Mouse (Mus musculus): Measurements from ENCODE around the gene Isoc2b. TPM values are rescaled to one million over a fixed set of nuclear protein-coding genes. Genes with fewer than 3 reads are reported as not detected.
"Not testable (repeated sequence)": the region's sequence is repeated elsewhere in the genome, so short reads cannot be mapped to it uniquely, and the experiment has no call there.

Gene Isoc2b
- polyA plus RNA-seq, 2 experiments from 2014 or later = 34.4 to 50.2 TPM

GRCm38 (mm10) chr7:4835631-4836327 lies 34.3 kb downstream of the Isoc2b start:
- no peak for ATAC-seq

GRCm38 (mm10) chr7:4830476-4830875 lies 39.6 kb downstream of the Isoc2b start:
- no peak for ATAC-seq

GRCm38 (mm10) chr7:4825365-4825764 lies 44.7 kb downstream of the Isoc2b start:
- no peak for ATAC-seq

GRCm38 (mm10) chr7:4822162-4822907 lies 47.7 kb downstream of the Isoc2b start:
- ATAC-seq = no peak

- no peak for ATAC-seq
Measured at GRCm38 (mm10) chr7:4821690-4822089, 48.4 kb downstream of the Isoc2b start.

GRCm38 (mm10) chr7:4820925-4821324 lies 49.1 kb downstream of the Isoc2b start:
- not testable (repeated sequence) for ATAC-seq

- no peak for ATAC-seq
Measured at GRCm38 (mm10) chr7:4816559-4816958, 53.5 kb downstream of the Isoc2b start.

GRCm38 (mm10) chr7:4813105-4813791 lies 56.8 kb downstream of the Isoc2b start:
- ATAC-seq = no peak

- ATAC-seq = peak; percentile 94
Measured at GRCm38 (mm10) chr7:4812303-4813104, 57.6 kb downstream of the Isoc2b start, which contains the start of gene Ube2s. Gene Ube2s, minus strand, starts transcription at chr7:4812590.

- ATAC-seq = no peak
Measured at GRCm38 (mm10) chr7:4811842-4812302, 58.2 kb downstream of the Isoc2b start.

GRCm38 (mm10) chr7:4811131-4811530 lies 58.9 kb downstream of the Isoc2b start:
- not testable (repeated sequence) for ATAC-seq

GRCm38 (mm10) chr7:4806716-4807115 lies 63.3 kb downstream of the Isoc2b start:
- peak; percentile 50 for ATAC-seq

GRCm38 (mm10) chr7:4802247-4802646 lies 67.8 kb downstream of the Isoc2b start:
- ATAC-seq = no peak

- ATAC-seq = peak; percentile 17
Measured at GRCm38 (mm10) chr7:4795767-4796433, 74.2 kb downstream of the Isoc2b start.

Other genes with a start within 250 kb of the Isoc2b start
- gene Tmem86b, start 238.8 kb downstream of the Isoc2b start, polyA plus RNA-seq (2017; shearing (Covaris generic)) = 1 to 10 TPM; 3.0 to 4.1 TPM
- 10 to 100 TPM; 10.6 to 11.1 TPM for gene Ppp6r1, start 211.2 kb downstream of the Isoc2b start, polyA plus RNA-seq (2017; shearing (Covaris generic))
- gene Hspbp1, start 185.2 kb downstream of the Isoc2b start, polyA plus RNA-seq (2017; shearing (Covaris generic)) = 10 to 100 TPM; 38.9 to 60.9 TPM
- gene Brsk1, start 179.7 kb downstream of the Isoc2b start, polyA plus RNA-seq (2017; shearing (Covaris generic)) = not detected
- not detected for gene Tmem150b, start 145.0 kb downstream of the Isoc2b start, polyA plus RNA-seq (2017; shearing (Covaris generic))
- gene Kmt5c, start 130.1 kb downstream of the Isoc2b start, polyA plus RNA-seq (2017; shearing (Covaris generic)) = 10 to 100 TPM; 19.7 to 28.9 TPM
- gene Cox6b2, start 117.2 kb downstream of the Isoc2b start, polyA plus RNA-seq (2017; shearing (Covaris generic)) = 1 to 10 TPM; 2.1 to 4.5 TPM
- not detected for gene Fam71e2, start 99.0 kb downstream of the Isoc2b start, polyA plus RNA-seq (2017; shearing (Covaris generic))
- gene Il11, start 87.4 kb downstream of the Isoc2b start, polyA plus RNA-seq (2017; shearing (Covaris generic)) = not detected
- not detected for gene Tmem190, start 87.3 kb downstream of the Isoc2b start, polyA plus RNA-seq (2017; shearing (Covaris generic))
- 1 to 10 TPM in 1 of 2 experiments, not detected in 1; 1.2 TPM for gene Tmem238, start 80.6 kb downstream of the Isoc2b start, polyA plus RNA-seq (2017; shearing (Covaris generic))
- gene Rpl28, start 77.4 kb downstream of the Isoc2b start, polyA plus RNA-seq (2017; shearing (Covaris generic)) = 100 to 1,000 TPM; 460 to 740 TPM
- 10 to 100 TPM; 39.3 to 43.6 TPM for gene Ube2s, start 57.7 kb downstream of the Isoc2b start, polyA plus RNA-seq (2017; shearing (Covaris generic))
- under 1 TPM in 1 of 2 experiments, not detected in 1; 0.09 TPM for gene Shisa7, start 25.6 kb downstream of the Isoc2b start, polyA plus RNA-seq (2017; shearing (Covaris generic))
- gene Isoc2a, start 6.9 kb upstream of the Isoc2b start, polyA plus RNA-seq (2017; shearing (Covaris generic)) = under 1 TPM; 0.20 to 0.69 TPM
- not detected for gene Gm36210, start 36.3 kb upstream of the Isoc2b start, polyA plus RNA-seq (2017; shearing (Covaris generic))
- gene Zfp628, start 45.0 kb upstream of the Isoc2b start, polyA plus RNA-seq (2017; shearing (Covaris generic)) = 1 to 10 TPM; 1.9 TPM
- gene Nat14, start 51.8 kb upstream of the Isoc2b start, polyA plus RNA-seq (2017; shearing (Covaris generic)) = not detected
- under 1 TPM in 1 of 2 experiments, not detected in 1; 0.10 TPM for gene Ssc5d, start 55.5 kb upstream of the Isoc2b start, polyA plus RNA-seq (2017; shearing (Covaris generic))
- gene Sbk2, start 94.1 kb upstream of the Isoc2b start, polyA plus RNA-seq (2017; shearing (Covaris generic)) = not detected
- not detected for gene Sbk3, start 100.9 kb upstream of the Isoc2b start, polyA plus RNA-seq (2017; shearing (Covaris generic))
- 1 to 10 TPM; 2.9 to 5.3 TPM for gene Zfp579, start 125.9 kb upstream of the Isoc2b start, polyA plus RNA-seq (2017; shearing (Covaris generic))
- gene Zfp524, start 144.2 kb upstream of the Isoc2b start, polyA plus RNA-seq (2017; shearing (Covaris generic)) = 10 to 100 TPM; 33.3 to 55.4 TPM
- 10 to 100 TPM in 1 of 2 experiments, 1 to 10 TPM in 1; 8.1 to 10.1 TPM for gene Fiz1, start 144.4 kb upstream of the Isoc2b start, polyA plus RNA-seq (2017; shearing (Covaris generic))
- 10 to 100 TPM in 1 of 2 experiments, 1 to 10 TPM in 1; 5.6 to 19.0 TPM for gene Gm44973, start 145.2 kb upstream of the Isoc2b start, polyA plus RNA-seq (2017; shearing (Covaris generic))
- gene Zfp865, start 150.1 kb upstream of the Isoc2b start, polyA plus RNA-seq (2017; shearing (Covaris generic)) = 1 to 10 TPM; 3.5 to 5.3 TPM
- under 1 TPM in 1 of 2 experiments, not detected in 1; 0.60 TPM for gene Ccdc106, start 150.3 kb upstream of the Isoc2b start, polyA plus RNA-seq (2017; shearing (Covaris generic))
- gene 4632433K11Rik, start 163.9 kb upstream of the Isoc2b start, polyA plus RNA-seq (2017; shearing (Covaris generic)) = not detected
- gene Zfp784, start 168.2 kb upstream of the Isoc2b start, polyA plus RNA-seq (2017; shearing (Covaris generic)) = 1 to 10 TPM; 2.5 to 3.1 TPM
- 1 to 10 TPM; 1.2 to 2.8 TPM for gene Zfp580, start 181.3 kb upstream of the Isoc2b start, polyA plus RNA-seq (2017; shearing (Covaris generic))
- gene U2af2, start 191.9 kb upstream of the Isoc2b start, polyA plus RNA-seq (2017; shearing (Covaris generic)) = 10 to 100 TPM; 24.2 to 30.1 TPM
- gene Epn1, start 210.0 kb upstream of the Isoc2b start, polyA plus RNA-seq (2017; shearing (Covaris generic)) = 1 to 10 TPM; 7.0 to 8.3 TPM
- not detected for gene Rfpl4, start 246.7 kb upstream of the Isoc2b start, polyA plus RNA-seq (2017; shearing (Covaris generic))